Mouse (Mus musculus) MEL (cell line): ENCODE results near the gene Prkag1. TPM values are rescaled to one million over a fixed set of nuclear protein-coding genes. Genes with fewer than 3 reads are reported as not detected.
A peak's percentile ranks its signal among the peaks of the same experiment; 100 is the strongest.

Source experiments
- DNase-seq: peaks from one replicate; pipeline ENCODE4 v3.0.0; 2011; ENCODE audit warnings: low read depth, low spot score
- H3K27ac ChIP-seq: 2 replicates; pipeline ENCODE4 v1.5.1; 2012; ENCODE audit warnings: low read depth, mild to moderate bottlenecking, control low read depth, low read length, moderate library complexity; ENCODE audit not compliant: control insufficient read depth
- H3K27me3 ChIP-seq, 2 experiments: fragments of 150-350 bp in 1 of 2; sonication (generic) in 1 of 2; 2 replicates each; pipeline ENCODE4 v1.6.1; 2012; ENCODE audit warnings: low read length in 2 of 2, mild to moderate bottlenecking in 2 of 2, improper control_type of control experiment in 1 of 2, moderate library complexity in 1 of 2; ENCODE audit not compliant: insufficient read depth in 2 of 2, control insufficient read depth in 1 of 2
- H3K36me3 ChIP-seq, 2 experiments: 2 replicates each; pipeline ENCODE4 v1.6.1; 2012 to 2014; ENCODE audit warnings: low read length in 2 of 2, improper control_type of control experiment in 1 of 2, inconsistent platforms in 1 of 2, mild to moderate bottlenecking in 1 of 2; ENCODE audit not compliant: insufficient read depth in 2 of 2, control insufficient read depth in 1 of 2
- H3K4me1 ChIP-seq, 2 experiments: fragments of 150-350 bp in 1 of 2; sonication (generic) in 1 of 2; 2 replicates each; pipeline ENCODE4 v1.6.1; 2012; ENCODE audit warnings: low read length in 2 of 2, improper control_type of control experiment in 1 of 2, mild to moderate bottlenecking in 1 of 2; ENCODE audit not compliant: insufficient read depth in 2 of 2, control insufficient read depth in 1 of 2
- H3K4me3 ChIP-seq, 2 experiments: fragments of 150-350 bp in 1 of 2; sonication (generic) in 1 of 2; 2 replicates each; pipeline ENCODE4 v1.5.1; 2012; ENCODE audit warnings: low read depth in 2 of 2, low read length in 2 of 2, mild to moderate bottlenecking in 2 of 2, moderate library complexity in 2 of 2, control low read depth in 1 of 2, improper control_type of control experiment in 1 of 2; ENCODE audit not compliant: control insufficient read depth in 1 of 2, insufficient read depth in 1 of 2
- H3K79me2 ChIP-seq: 2 replicates; pipeline ENCODE4 v1.6.1; 2012; ENCODE audit warnings: mild to moderate bottlenecking, low read length, moderate library complexity; ENCODE audit not compliant: control insufficient read depth, poor library complexity, insufficient read depth
- H3K9ac ChIP-seq: 2 replicates; pipeline ENCODE4 v1.6.1; 2012; ENCODE audit warnings: low read depth, mild to moderate bottlenecking, control low read depth, low read length, moderate library complexity; ENCODE audit not compliant: control insufficient read depth, poor library complexity, severe bottlenecking
- H3K9me3 ChIP-seq: fragments of 150-350 bp; sonication (generic); replicated peaks from 2 replicates; pipeline ENCODE4 v1.6.1; 2012; ENCODE audit warnings: mild to moderate bottlenecking, low read length, improper control_type of control experiment, moderate library complexity; ENCODE audit not compliant: insufficient read depth
- CHD1 ChIP-seq: IDR thresholded peaks from 2 replicates; pipeline ENCODE4 v1.6.1; 2012; ENCODE audit warnings: low read depth, mild to moderate bottlenecking, inconsistent platforms, low read length, improper control_type of control experiment
- CTCF ChIP-seq, 3 experiments: IDR thresholded peaks in 2 of 3; conservative IDR thresholded peaks in 1 of 3; 2 replicates each; pipeline ENCODE4 v1.5.1; 2011 to 2012; ENCODE audit warnings: low read length in 3 of 3, low read depth in 2 of 3, mild to moderate bottlenecking in 2 of 3, improper control_type of control experiment in 1 of 3, inconsistent platforms in 1 of 3, mixed read lengths in 1 of 3, moderate library complexity in 1 of 3; ENCODE audit not compliant: control insufficient read depth in 1 of 3, insufficient read depth in 1 of 3, poor library complexity in 1 of 3, severe bottlenecking in 1 of 3
- EP300 ChIP-seq, 2 experiments: IDR thresholded peaks; 2 replicates each; pipeline ENCODE4 v1.6.1; 2011; ENCODE audit warnings: improper control_type of control experiment in 2 of 2, low read length in 2 of 2, low read depth in 1 of 2, mild to moderate bottlenecking in 1 of 2
- ETS1 ChIP-seq: IDR thresholded peaks from 2 replicates; pipeline ENCODE4 v1.6.1; 2012; ENCODE audit warnings: low read depth, mild to moderate bottlenecking, inconsistent platforms, low read length, improper control_type of control experiment, moderate library complexity
- GABPA ChIP-seq: IDR thresholded peaks from 2 replicates; pipeline ENCODE4 v1.6.1; 2012; ENCODE audit warnings: low read depth, mild to moderate bottlenecking, inconsistent platforms, low read length, improper control_type of control experiment, moderate library complexity
- GATA1 ChIP-seq: IDR thresholded peaks from 2 replicates; pipeline ENCODE4 v1.6.1; 2011; ENCODE audit warnings: low read depth, low read length, improper control_type of control experiment
- JUND ChIP-seq: IDR thresholded peaks from 2 replicates; pipeline ENCODE4 v1.6.1; 2011; ENCODE audit warnings: low read depth, mild to moderate bottlenecking, improper control_type of control experiment, low read length
- MAZ ChIP-seq: IDR thresholded peaks from 2 replicates; pipeline ENCODE4 v1.6.1; 2012; ENCODE audit warnings: low read depth, mild to moderate bottlenecking, inconsistent platforms, low read length, improper control_type of control experiment
- MYB ChIP-seq: IDR thresholded peaks from 2 replicates; pipeline ENCODE4 v1.6.1; 2011; ENCODE audit warnings: mild to moderate bottlenecking, low read depth, low read length, improper control_type of control experiment
- MYC ChIP-seq: IDR thresholded peaks from 2 replicates; pipeline ENCODE4 v1.6.1; 2011; ENCODE audit warnings: low read depth, mild to moderate bottlenecking, low read length, improper control_type of control experiment, moderate library complexity
- POLR2AphosphoS2 ChIP-seq: IDR thresholded peaks from 2 replicates; pipeline ENCODE4 v1.6.1; 2011; ENCODE audit warnings: low read length, improper control_type of control experiment
- POLR2AphosphoS5 ChIP-seq: IDR thresholded peaks from 2 replicates; pipeline ENCODE4 v1.6.1; 2012; ENCODE audit warnings: low read depth, borderline replicate concordance, mild to moderate bottlenecking, inconsistent platforms, low read length, moderate library complexity, mixed read lengths
- RAD21 ChIP-seq: IDR thresholded peaks from 2 replicates; pipeline ENCODE4 v1.6.1; 2011; ENCODE audit warnings: mild to moderate bottlenecking, low read depth, low read length, improper control_type of control experiment
- TBP ChIP-seq: IDR thresholded peaks from 2 replicates; pipeline ENCODE4 v1.8.0; 2011; ENCODE audit warnings: low read depth, low read length, improper control_type of control experiment
- UBTF ChIP-seq: IDR thresholded peaks from 2 replicates; pipeline ENCODE4 v1.6.1; 2012; ENCODE audit warnings: low read depth, mild to moderate bottlenecking, inconsistent platforms, low read length, improper control_type of control experiment, moderate library complexity, borderline replicate concordance; ENCODE audit not compliant: insufficient read depth
- USF2 ChIP-seq, 2 experiments: IDR thresholded peaks; 2 replicates each; pipeline ENCODE4 v1.6.1; 2011 to 2012; ENCODE audit warnings: improper control_type of control experiment in 2 of 2, low read length in 2 of 2, borderline replicate concordance in 1 of 2, inconsistent platforms in 1 of 2, low read depth in 1 of 2, mild to moderate bottlenecking in 1 of 2; ENCODE audit not compliant: insufficient read depth in 1 of 2
- ZKSCAN1 ChIP-seq: IDR thresholded peaks from 2 replicates; pipeline ENCODE4 v1.6.1; 2012; ENCODE audit warnings: low read depth, mild to moderate bottlenecking, inconsistent platforms, low read length, improper control_type of control experiment, moderate library complexity
- ZNF384 ChIP-seq: IDR thresholded peaks from 2 replicates; pipeline ENCODE4 v1.6.1; 2012; ENCODE audit warnings: low read depth, mild to moderate bottlenecking, inconsistent platforms, low read length, improper control_type of control experiment
- polyA plus RNA-seq, 2 experiments: library from polyadenylated mRNA; stranded (reverse) in 1 of 2; unstranded in 1 of 2; fragments of >175 nt in 1 of 2; fragments of >200 nt in 1 of 2; gene quantifications; 2 replicates each; pipeline versions ENCODE4 v1.2.1 to v1.2.4; 2012; ENCODE audit warnings: low replicate concordance in 2 of 2, low read depth in 1 of 2; ENCODE audit not compliant: insufficient read length in 2 of 2, insufficient read depth in 1 of 2, missing spikeins in 1 of 2
- total RNA-seq: library from RNA; depleted of rRNA; stranded (reverse); fragments of 300-350 nt; gene quantifications from 2 replicates; pipeline ENCODE4 v1.2.3, GENCODE M21; 2012

Prkag1 gene
- total and polyA plus RNA-seq, 3 experiments = 122 to 348 (median 141) TPM

DNA sequence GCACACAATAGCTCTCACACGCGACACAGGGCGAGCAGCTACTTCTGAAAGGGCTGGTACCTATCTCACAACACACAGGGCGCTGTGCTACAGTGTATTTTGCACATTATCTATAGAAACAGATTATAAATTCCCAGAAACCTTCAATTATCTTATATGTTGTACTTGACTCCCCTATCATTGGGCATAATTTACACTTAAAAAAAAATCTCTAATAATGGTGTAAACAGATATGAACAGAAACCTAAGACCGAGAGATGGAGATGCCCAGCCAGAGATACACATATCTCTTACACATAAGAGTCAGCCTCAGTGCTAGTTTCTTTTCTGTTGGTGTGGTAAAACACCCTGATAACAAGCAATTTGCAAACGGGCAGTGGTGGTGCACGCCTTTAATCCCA, 3.7 kb downstream of the Prkag1 start:
- Histone ChIP-seq H3K4me1 (peaks cover 12 to 21% of the 10 kb centered on the region in 2 experiments), H3K27ac (no peak overlapping the region), H3K9ac (no peak overlapping the region), H3K36me3 (peaks cover 0 to 19% of the 10 kb centered on the region in 2 experiments; a peak in 2 of 4 replicates), H3K79me2 (peaks cover 27% of the 10 kb centered on the region), H3K9me3 (no peaks in the 10 kb centered on the region), H3K27me3 (no peaks in the 10 kb centered on the region), H3K4me3 (no peak overlapping the region)
- DNase-seq = no peak
- TF ChIP-seq ZKSCAN1 = no peak
- TF ChIP-seq MYB = no peak
- no peak for TF ChIP-seq GABPA
- no peak for TF ChIP-seq TBP
- no peak for TF ChIP-seq MYC
- TF ChIP-seq EP300 (IDR thresholded peaks at IDR 0.05; ENCODE audit: low read depth in 1 of 2, low read length in 2 of 2) = peak in 1 of 2 experiments; percentile 33; a peak in 1 of 4 replicates
- TF ChIP-seq CHD1 = no peak
- TF ChIP-seq GATA1 = peak; percentile 47
- no peak for TF ChIP-seq POLR2AphosphoS2
- no peak for TF ChIP-seq MAZ
- no peak for TF ChIP-seq UBTF
- TF ChIP-seq POLR2AphosphoS5 = no peak

DNA sequence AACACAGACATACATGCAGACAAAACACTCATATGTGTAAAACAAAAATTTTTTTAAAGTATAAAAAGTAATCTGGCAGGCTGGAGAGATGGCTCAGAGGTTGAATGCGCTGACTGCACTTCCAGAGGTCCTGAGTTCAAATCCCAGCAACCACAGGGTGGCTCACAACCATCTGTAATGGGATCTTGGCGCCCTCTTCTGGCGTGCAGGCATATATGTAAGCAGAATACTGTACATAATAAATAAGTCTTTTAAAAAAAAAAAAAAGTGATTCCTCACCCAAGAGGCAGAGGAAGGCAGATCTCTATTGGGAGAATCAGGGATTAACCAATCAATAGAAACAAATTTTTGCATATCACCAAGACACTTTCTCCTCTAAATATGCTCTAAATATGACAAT, 7.9 kb downstream of the Prkag1 start:
- no peak overlapping the region for H3K4me3 ChIP-seq
- peak; percentile 66 for DNase-seq
- no peak overlapping the region for H3K9ac ChIP-seq
- H3K27me3 ChIP-seq = no peaks in the 10 kb centered on the region
- H3K27ac ChIP-seq = no peak overlapping the region
- H3K79me2 ChIP-seq = peaks cover 9% of the 10 kb centered on the region
- H3K36me3 ChIP-seq = peaks cover 2 to 4% of the 10 kb centered on the region in 2 experiments; a peak in 3 of 4 replicates
- peak; percentile 15 for TF ChIP-seq RAD21
- TF ChIP-seq ZNF384 = peak; percentile 90
- peak; percentile 57 to 65 (median 57) for TF ChIP-seq CTCF (IDR thresholded peaks at IDR 0.05 in 2 of 3, conservative IDR thresholded peaks at IDR 0.05 in 1 of 3; ENCODE audit: control insufficient read depth in 1 of 3, insufficient read depth in 1 of 3, low read depth in 2 of 3, low read length in 3 of 3, poor library complexity in 1 of 3, severe bottlenecking in 1 of 3)
- no peak for TF ChIP-seq JUND
- TF ChIP-seq USF2 (IDR thresholded peaks at IDR 0.05; ENCODE audit: borderline replicate concordance in 1 of 2, insufficient read depth in 1 of 2, low read depth in 1 of 2, low read length in 2 of 2) = no peak
- TF ChIP-seq ETS1 = no peak
- no peaks in the 10 kb centered on the region for H3K9me3 ChIP-seq
- peaks cover 0 to 7% of the 10 kb centered on the region in 2 experiments; a peak in 1 of 4 replicates for H3K4me1 ChIP-seq
